Mouse (Mus musculus) embryonic fibroblast, embryonic 13.5 days (primary cell): ENCODE results near the gene Mat2b. TPM values are rescaled to one million over a fixed set of nuclear protein-coding genes. Genes with fewer than 3 reads are reported as not detected.

ENCODE experiments used
- H3K27ac ChIP-seq: 2 replicates; pipeline ENCODE4 v1.5.1; 2012; ENCODE audit warnings: low read length, control low read depth, inconsistent platforms; ENCODE audit not compliant: insufficient read depth
- H3K4me1 ChIP-seq: 2 replicates; pipeline ENCODE4 v1.6.1; 2011; ENCODE audit warnings: low read length; ENCODE audit not compliant: control insufficient read depth, insufficient read depth
- H3K4me3 ChIP-seq: 2 replicates; pipeline ENCODE4 v1.5.1; 2011; ENCODE audit warnings: mild to moderate bottlenecking, control low read depth, low read length; ENCODE audit not compliant: insufficient read depth
- CTCF ChIP-seq: IDR thresholded peaks from 2 replicates; pipeline ENCODE4 v1.5.1; 2011; ENCODE audit warnings: mild to moderate bottlenecking, control low read depth, low read length, moderate library complexity, borderline replicate concordance; ENCODE audit not compliant: insufficient read depth
- POLR2A ChIP-seq: IDR thresholded peaks from 2 replicates; pipeline ENCODE4 v1.6.1; 2011; ENCODE audit warnings: low read depth, mild to moderate bottlenecking, control low read depth, low read length, moderate library complexity
- polyA plus RNA-seq: library from polyadenylated mRNA; stranded (reverse); fragments of >200 nt; gene quantifications from 2 replicates; pipeline ENCODE4 v1.2.4, GENCODE M21; 2011; ENCODE audit warnings: low read depth; ENCODE audit not compliant: missing spikeins, insufficient read length

Mat2b gene
- polyA plus RNA-seq, 1 experiment = 70.6 TPM

DNA sequence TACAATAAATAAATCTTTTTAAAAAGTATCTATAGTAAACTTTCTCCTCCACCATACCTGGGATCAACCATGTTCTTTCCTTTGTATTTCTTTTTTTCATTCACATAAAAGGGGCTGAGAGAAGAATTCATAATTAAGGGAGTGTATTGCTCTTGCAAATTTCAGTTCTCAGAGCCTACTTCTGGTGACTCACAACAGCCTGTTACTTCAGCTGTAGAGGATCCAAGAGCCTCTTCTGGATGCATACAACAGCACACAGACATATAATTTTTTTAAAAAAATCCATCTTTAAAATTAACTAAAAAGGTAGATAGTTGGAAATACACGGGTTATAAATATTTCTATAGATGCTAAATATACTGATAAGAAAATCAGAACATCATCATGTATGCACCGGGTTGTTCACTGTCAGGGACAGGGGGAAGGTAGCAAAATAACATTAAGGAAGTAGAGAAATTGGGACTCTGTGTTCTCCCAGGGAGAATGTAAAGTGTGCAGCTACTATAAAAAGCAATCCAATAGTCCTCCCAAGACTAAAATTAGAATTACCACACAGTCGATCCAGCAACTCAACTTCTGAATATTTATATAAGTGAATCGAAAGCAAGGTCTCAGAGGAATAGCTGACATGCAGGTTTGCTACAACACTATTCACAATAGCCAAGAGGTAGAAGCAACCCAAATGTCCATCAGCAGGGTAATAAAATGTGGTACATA is 19.8 kb downstream of the Mat2b start:
- no peak overlapping the region for H3K4me3 ChIP-seq
- H3K4me1 ChIP-seq = no peaks in the 10 kb centered on the region
- TF ChIP-seq POLR2A (no peak), CTCF (no peak)
- H3K27ac ChIP-seq = no peak overlapping the region

DNA sequence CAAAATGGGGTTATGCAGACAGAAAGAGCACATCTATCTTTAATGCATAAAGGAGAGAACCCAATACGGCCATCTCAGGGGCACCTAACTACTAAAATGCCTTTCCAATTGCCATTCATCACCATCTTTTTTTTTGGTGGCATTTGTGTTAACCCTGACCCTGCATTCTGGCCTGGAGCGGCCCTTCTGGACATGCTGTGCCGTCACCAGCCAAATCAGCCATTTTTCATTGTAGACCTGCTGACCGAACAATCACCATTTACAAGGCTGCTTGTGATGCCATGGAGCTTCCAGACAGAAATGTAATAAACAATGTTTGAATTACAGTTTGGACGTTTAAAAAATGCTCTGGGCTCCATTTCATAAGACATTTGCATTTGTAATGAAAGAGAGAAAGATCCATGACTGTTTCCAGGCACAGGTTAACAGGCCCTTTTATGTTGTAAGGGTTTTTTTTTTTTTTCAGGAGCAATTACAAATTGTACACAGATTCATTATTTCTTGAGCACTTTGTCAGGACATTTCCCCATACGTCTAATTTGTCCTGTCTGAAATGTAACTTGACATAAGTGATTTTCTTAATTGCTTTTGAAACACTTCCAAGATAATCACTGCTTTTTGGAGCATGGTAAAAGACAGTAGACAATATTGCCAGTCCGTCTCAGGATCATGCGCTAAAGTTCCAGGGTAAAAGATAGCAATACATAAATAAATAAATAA is 45.1 kb downstream of the Mat2b start:
- no peaks in the 10 kb centered on the region for H3K4me1 ChIP-seq
- no peak overlapping the region for H3K27ac ChIP-seq
- no peak overlapping the region for H3K4me3 ChIP-seq
- TF ChIP-seq CTCF (no peak), POLR2A (no peak)

DNA sequence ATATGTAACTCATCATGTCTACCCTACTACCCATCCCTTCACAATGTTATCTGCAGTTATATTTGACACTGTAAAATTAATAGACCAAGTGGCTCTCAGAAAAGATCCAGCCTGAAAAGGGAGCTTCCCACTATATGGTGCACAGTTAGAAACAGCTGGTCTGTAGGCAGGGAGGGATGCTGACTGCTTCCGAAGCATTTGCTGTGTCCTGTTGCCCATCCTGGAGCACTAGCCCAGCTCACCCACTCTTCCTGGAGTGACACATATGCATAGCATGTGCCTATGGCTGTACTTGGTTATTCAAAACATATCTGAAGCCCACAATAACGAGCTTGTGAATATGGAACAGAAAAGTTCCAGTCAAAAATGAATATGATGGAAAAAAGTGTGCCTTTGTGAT is 47.8 kb downstream of the Mat2b start:
- H3K4me3 ChIP-seq = no peak overlapping the region
- TF ChIP-seq CTCF (no peak), POLR2A (no peak)
- no peaks in the 10 kb centered on the region for H3K4me1 ChIP-seq
- no peak overlapping the region for H3K27ac ChIP-seq

Other genes starting within 250 kb of the Mat2b start
- gene Hmmr, start 38.2 kb upstream of the Mat2b start, polyA plus RNA-seq = 30.9 and 42.8 TPM in 2 replicates
- gene Nudcd2, start 38.5 kb upstream of the Mat2b start, polyA plus RNA-seq = 96.4 and 104 TPM in 2 replicates
- gene Ccng1, start 60.1 kb upstream of the Mat2b start, polyA plus RNA-seq = 427 and 623 TPM in 2 replicates